Mouse (Mus musculus): ENCODE results near the gene Gm10073.

- TF ChIP-seq CTCF (IDR thresholded peaks at IDR 0.05; ENCODE audit: insufficient read depth, low read length) = no peak
- TF ChIP-seq POLR2A (IDR thresholded peaks at IDR 0.05; ENCODE audit: borderline replicate concordance, extremely low read depth, low read depth, low read length) = no peak
Observed at GRCm38 (mm10) chr8:106605657-106606056, 32.4 kb upstream of the Gm10073 start.

Data from lung, adult 2 months (tissue).